Mouse (Mus musculus): ENCODE results near the gene P4hb. TPM values are rescaled to one million over a fixed set of nuclear protein-coding genes. Genes with fewer than 3 reads are reported as not detected.
A peak's percentile ranks its signal among the peaks of the same experiment; 100 is the strongest.
"Not testable (repeated sequence)": the region's sequence is repeated elsewhere in the genome, so short reads cannot be mapped to it uniquely, and the experiment has no call there.

The P4hb gene
- polyA plus RNA-seq, 1 experiment from 2014 or later, result 485 TPM

GRCm38 (mm10) chr11:120583937-120584336, 10.9 kb upstream of the P4hb start:
- H3K9me3 ChIP-seq, result peaks cover 4% of the 10 kb centered on the region; the same call in 1 of the 2 replicates
- H3K27ac ChIP-seq, result no peak overlapping the region
- DNase-seq (ENCODE audit: extremely low spot score, low spot score), result no peak
- peaks cover 29% of the 10 kb centered on the region for H3K4me1 ChIP-seq
- no peak overlapping the region for H3K4me3 ChIP-seq
- H3K36me3 ChIP-seq (replicated peaks), result peaks cover 78% of the 10 kb centered on the region
- WGBS, result 95% methylated on average over 1 of the region's 1 CpGs
- H3K27me3 ChIP-seq (ENCODE audit: poor library complexity, severe bottlenecking), result no peaks in the 10 kb centered on the region

- peaks cover 78% of the 10 kb centered on the region for H3K36me3 ChIP-seq (replicated peaks)
- H3K4me1 ChIP-seq, result peaks cover 39% of the 10 kb centered on the region
- not testable (repeated sequence) for H3K9me3 ChIP-seq; DNase-seq (ENCODE audit: extremely low spot score, low spot score); H3K4me3 ChIP-seq; H3K27me3 ChIP-seq (ENCODE audit: poor library complexity, severe bottlenecking); H3K27ac ChIP-seq
- WGBS, result 89% methylated on average over 2 of the region's 2 CpGs
Measured at GRCm38 (mm10) chr11:120582982-120583293, 9.9 kb upstream of the P4hb start.

- H3K4me1 ChIP-seq, result peaks cover 41% of the 10 kb centered on the region
- H3K27ac ChIP-seq, result peak overlapping the region; percentile 99
- DNase-seq (ENCODE audit: extremely low spot score, low spot score), result no peak
- H3K27me3 ChIP-seq (ENCODE audit: poor library complexity, severe bottlenecking), result no peaks in the 10 kb centered on the region
- H3K4me3 ChIP-seq, result peak overlapping the region; percentile 89
- peaks cover 78% of the 10 kb centered on the region for H3K36me3 ChIP-seq (replicated peaks)
- peaks cover 4% of the 10 kb centered on the region; the same call in 1 of the 2 replicates for H3K9me3 ChIP-seq
- 75% methylated on average over 8 of the region's 8 CpGs for WGBS
Measured at GRCm38 (mm10) chr11:120582268-120582981, 9.4 kb upstream of the P4hb start.

- H3K36me3 ChIP-seq (replicated peaks), result peaks cover 78% of the 10 kb centered on the region
- DNase-seq (ENCODE audit: extremely low spot score, low spot score), result peak; percentile 82
- peaks cover 4% of the 10 kb centered on the region; the same call in 1 of the 2 replicates for H3K9me3 ChIP-seq
- 5% methylated on average over 69 of the region's 75 CpGs for WGBS
- H3K4me1 ChIP-seq, result peaks cover 41% of the 10 kb centered on the region
- peak within 1 kb of the TSS; percentile 99 for H3K27ac ChIP-seq
- no peaks in the 10 kb centered on the region for H3K27me3 ChIP-seq (ENCODE audit: poor library complexity, severe bottlenecking)
- peak within 1 kb of the TSS; percentile 89 for H3K4me3 ChIP-seq
Measured at GRCm38 (mm10) chr11:120581490-120582267, 8.6 kb upstream of the P4hb start, which contains the start of gene Arhgdia. Gene Arhgdia (minus strand): TSS chr11:120581624.

- no peaks in the 10 kb centered on the region for H3K27me3 ChIP-seq (ENCODE audit: poor library complexity, severe bottlenecking)
- H3K27ac ChIP-seq, result peak overlapping the region; percentile 99
- DNase-seq (ENCODE audit: extremely low spot score, low spot score), result peak; percentile 49
- H3K9me3 ChIP-seq, result peaks cover 4% of the 10 kb centered on the region; the same call in 1 of the 2 replicates
- H3K4me3 ChIP-seq, result peak overlapping the region; percentile 89
- H3K36me3 ChIP-seq (replicated peaks), result peaks cover 76% of the 10 kb centered on the region
- under 1% methylated on average over 43 of the region's 44 CpGs for WGBS
- peaks cover 41% of the 10 kb centered on the region for H3K4me1 ChIP-seq
Measured at GRCm38 (mm10) chr11:120580871-120581331, 7.8 kb upstream of the P4hb start.

GRCm38 (mm10) chr11:120580190-120580589, 7.1 kb upstream of the P4hb start:
- H3K36me3 ChIP-seq (replicated peaks), result peaks cover 69% of the 10 kb centered on the region
- 67% methylated on average over 7 of the region's 7 CpGs for WGBS
- peak overlapping the region; percentile 99 for H3K27ac ChIP-seq
- H3K27me3 ChIP-seq (ENCODE audit: poor library complexity, severe bottlenecking), result no peaks in the 10 kb centered on the region
- H3K4me3 ChIP-seq, result peak overlapping the region; percentile 89
- H3K4me1 ChIP-seq, result peaks cover 41% of the 10 kb centered on the region
- H3K9me3 ChIP-seq, result peaks cover 4% of the 10 kb centered on the region; the same call in 1 of the 2 replicates
- DNase-seq (ENCODE audit: extremely low spot score, low spot score), result no peak

- H3K27me3 ChIP-seq (ENCODE audit: poor library complexity, severe bottlenecking), result no peaks in the 10 kb centered on the region
- peaks cover 62% of the 10 kb centered on the region for H3K36me3 ChIP-seq (replicated peaks)
- peak; percentile 86 for DNase-seq (ENCODE audit: extremely low spot score, low spot score)
- peaks cover 4% of the 10 kb centered on the region; the same call in 1 of the 2 replicates for H3K9me3 ChIP-seq
- 65% methylated on average over 15 of the region's 15 CpGs for WGBS
- peaks cover 46% of the 10 kb centered on the region for H3K4me1 ChIP-seq
- H3K4me3 ChIP-seq, result peak overlapping the region; percentile 89
- H3K27ac ChIP-seq, result peak overlapping the region; percentile 99
Measured at GRCm38 (mm10) chr11:120579316-120580107, 6.5 kb upstream of the P4hb start.

- Histone ChIP-seq H3K4me3 (peak overlapping the region; percentile 89; the same call in 1 of the 2 replicates), H3K36me3 (replicated peaks) (peaks cover 55% of the 10 kb centered on the region), H3K27me3 (ENCODE audit: poor library complexity, severe bottlenecking) (no peaks in the 10 kb centered on the region), H3K9me3 (peaks cover under 1% of the 10 kb centered on the region; the same call in 1 of the 2 replicates), H3K4me1 (peaks cover 53% of the 10 kb centered on the region), H3K27ac (0 out of 2 replicates have a peak overlapping the region, but pooled peaks have one; percentile 99)
- DNase-seq (ENCODE audit: extremely low spot score, low spot score), result no peak
- WGBS, result 85% methylated on average over 11 of the region's 11 CpGs
Measured at GRCm38 (mm10) chr11:120578694-120579243, 5.7 kb upstream of the P4hb start.

GRCm38 (mm10) chr11:120578024-120578693, 5.1 kb upstream of the P4hb start:
- peaks cover 50% of the 10 kb centered on the region for H3K36me3 ChIP-seq (replicated peaks)
- H3K9me3 ChIP-seq, result no peaks in the 10 kb centered on the region
- 93% methylated on average over 10 of the region's 10 CpGs for WGBS
- peak overlapping the region; percentile 2; the same call in 1 of the 2 replicates for H3K4me3 ChIP-seq
- no peak overlapping the region; the same call in 1 of the 2 replicates for H3K27ac ChIP-seq
- peaks cover 54% of the 10 kb centered on the region for H3K4me1 ChIP-seq
- DNase-seq (ENCODE audit: extremely low spot score, low spot score), result no peak
- H3K27me3 ChIP-seq (ENCODE audit: poor library complexity, severe bottlenecking), result no peaks in the 10 kb centered on the region

GRCm38 (mm10) chr11:120577211-120578023, 4.4 kb upstream of the P4hb start:
- H3K4me1 ChIP-seq, result peaks cover 52% of the 10 kb centered on the region
- peak overlapping the region; percentile 5; the same call in 1 of the 2 replicates for H3K4me3 ChIP-seq
- H3K27ac ChIP-seq, result no peak overlapping the region
- DNase-seq (ENCODE audit: extremely low spot score, low spot score), result no peak
- 84% methylated on average over 7 of the region's 7 CpGs for WGBS
- no peaks in the 10 kb centered on the region for H3K9me3 ChIP-seq
- H3K27me3 ChIP-seq (ENCODE audit: poor library complexity, severe bottlenecking), result no peaks in the 10 kb centered on the region
- peaks cover 44% of the 10 kb centered on the region for H3K36me3 ChIP-seq (replicated peaks)
